In the genomic region with DNA sequence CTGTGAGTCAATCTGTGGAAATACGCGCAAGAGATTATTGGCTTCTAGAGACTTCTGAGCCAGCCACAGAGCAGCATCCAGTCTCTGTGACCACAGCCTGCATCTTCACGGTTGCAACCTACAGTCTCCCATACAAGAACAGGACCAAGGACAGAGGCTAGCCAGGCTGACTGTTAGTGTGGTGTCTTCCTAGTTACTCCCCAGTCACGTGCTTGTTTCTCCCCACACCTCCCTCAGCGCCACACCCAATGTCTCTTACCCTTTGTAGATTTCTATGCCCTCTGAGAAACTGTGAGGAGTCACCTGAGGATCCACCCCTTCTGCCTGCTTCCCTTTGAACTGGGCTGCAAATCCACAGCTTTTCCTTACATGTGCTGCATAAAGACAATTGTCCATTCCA, we compare ENCODE assay signal across 17 mouse cellular contexts.
"Had no signal": no experiment of that assay in that cellular context is flagged by ENCODE, and none has a peak within 500 bp of the region (broad histone marks: within the 10 kb centered on the region; RNA-seq: fewer than 3 reads in every experiment).

No protein-coding gene starts in this region.

- DNase-seq: lung, adult 2 months; lung, postnatal 14 days; lung, postnatal 4 days; midbrain, embryonic 14.5 days; retina, postnatal 1 day; right cerebral cortex, adult 18-20 months; right cerebral cortex, postnatal 25 days; thymus, adult 18-20 months; thymus, postnatal 14 days; thymus, postnatal 36 days had no signal

- H3K9me3 ChIP-seq: lung, embryonic 15.5 days; midbrain, embryonic 10.5 days; midbrain, embryonic 12.5 days; neural tube, embryonic 12.5 days had no signal

- H3K27me3 ChIP-seq: lung, embryonic 15.5 days; midbrain, embryonic 12.5 days; neural tube, embryonic 12.5 days had no signal

- H3K4me3 ChIP-seq: lung, embryonic 15.5 days; midbrain, embryonic 10.5 days; midbrain, embryonic 12.5 days; neural tube, embryonic 12.5 days had no signal

- H3K4me1 ChIP-seq: midbrain, embryonic 10.5 days; midbrain, embryonic 12.5 days; neural tube, embryonic 12.5 days had no signal

- ATAC-seq: lung, postnatal 0 days; midbrain, embryonic 16.5 days had no signal

- H3K4me2 ChIP-seq: lung, embryonic 15.5 days; midbrain, embryonic 12.5 days; neural tube, embryonic 12.5 days had no signal

- H3K9ac ChIP-seq: liver, embryonic 14.5 days; lung, embryonic 15.5 days; midbrain, embryonic 12.5 days; neural tube, embryonic 12.5 days had no signal

- H3K27ac ChIP-seq: liver, embryonic 14.5 days; lung, embryonic 15.5 days; midbrain, embryonic 10.5 days; midbrain, embryonic 12.5 days; neural tube, embryonic 12.5 days had no signal
